Mouse (Mus musculus) small intestine, adult 2 months (tissue): ENCODE data around the gene 4930516K23Rik. TPM values are rescaled to one million over a fixed set of nuclear protein-coding genes. Genes with fewer than 3 reads are reported as not detected.

Experiments
- H3K27ac ChIP-seq: fragments of 200-500 bp; 2 replicates; pipeline ENCODE4 v1.5.1; 2012; ENCODE audit warnings: low read depth, low read length, control low read depth, inconsistent platforms; ENCODE audit not compliant: insufficient read depth
- H3K27me3 ChIP-seq: fragments of 200-500 bp; 2 replicates; pipeline ENCODE4 v1.6.1; 2012; ENCODE audit warnings: mild to moderate bottlenecking, moderate library complexity, low read length, inconsistent platforms; ENCODE audit not compliant: control insufficient read depth, insufficient read depth
- H3K36me3 ChIP-seq: fragments of 200-500 bp; 2 replicates; pipeline ENCODE4 v1.6.1; 2012; ENCODE audit warnings: mild to moderate bottlenecking, low read length, control low read depth, inconsistent platforms; ENCODE audit not compliant: control insufficient read depth, insufficient read depth
- H3K4me1 ChIP-seq: fragments of 200-500 bp; 2 replicates; pipeline ENCODE4 v1.6.1; 2012; ENCODE audit warnings: low read length, inconsistent platforms, mixed read lengths; ENCODE audit not compliant: control insufficient read depth, insufficient read depth, insufficient read length
- H3K4me3 ChIP-seq: fragments of 200-500 bp; 2 replicates; pipeline ENCODE4 v1.5.1; 2012; ENCODE audit warnings: low read depth, mild to moderate bottlenecking, control low read depth, inconsistent platforms, low read length, moderate library complexity
- CTCF ChIP-seq: fragments of 200-500 bp; IDR thresholded peaks from 2 replicates; pipeline ENCODE4 v1.5.1; 2012; ENCODE audit warnings: low read depth, mild to moderate bottlenecking, control low read depth, inconsistent platforms, low read length, moderate library complexity, mixed read lengths; ENCODE audit not compliant: insufficient replicate concordance, insufficient read length; ENCODE audit errors: extremely low read depth
- POLR2A ChIP-seq: fragments of 200-500 bp; IDR thresholded peaks from 2 replicates; pipeline ENCODE4 v1.6.1; 2012; ENCODE audit warnings: low read depth, mild to moderate bottlenecking, control low read depth, inconsistent platforms, low read length, moderate library complexity
- WGBS: fragments of 180-500 bp; shearing (Covaris S2); methylation state at CpG from one replicate; pipeline ENCODE4 v1.1.7; 2018; 5-methylcytosine and 5-hydroxymethylcytosine counted together
- polyA plus RNA-seq: library from polyadenylated mRNA; depleted of rRNA; stranded (reverse); fragments of >200 nt; gene quantifications from 2 replicates; pipeline ENCODE4 v1.2.3, GENCODE M21; 2012; rRNA removed

4930516K23Rik gene
- polyA plus RNA-seq, 1 experiment: not detected

DNA sequence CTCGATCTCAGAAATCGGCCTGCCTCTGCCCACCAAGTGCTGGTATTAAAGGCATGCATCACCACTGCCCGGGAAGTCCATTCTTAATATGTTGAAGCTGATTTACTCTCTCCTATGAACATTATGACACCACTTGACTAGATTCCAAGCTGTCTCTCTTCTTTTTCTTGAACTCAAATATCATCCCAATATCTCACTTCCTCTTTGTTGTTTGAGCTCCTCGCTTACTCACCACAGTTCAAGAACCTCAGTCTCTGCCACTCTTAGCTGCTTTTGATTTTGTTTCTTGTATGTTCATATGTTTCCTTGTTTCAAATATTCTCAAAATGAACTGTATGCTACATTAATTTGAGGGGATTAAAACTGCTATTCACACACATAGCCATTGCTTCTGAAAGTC, 10.5 kb downstream of the 4930516K23Rik start:
- 82% methylated on average over 4 of the region's 4 CpGs for whole genome bisulfite sequencing
- no peak overlapping the region for H3K4me3 ChIP-seq
- no peaks in the 10 kb centered on the region for H3K4me1 ChIP-seq
- H3K27me3 ChIP-seq: no peaks in the 10 kb centered on the region
- TF ChIP-seq POLR2A (no peak), CTCF (no peak)
- H3K36me3 ChIP-seq: no peaks in the 10 kb centered on the region
- H3K27ac ChIP-seq: no peak overlapping the region

DNA sequence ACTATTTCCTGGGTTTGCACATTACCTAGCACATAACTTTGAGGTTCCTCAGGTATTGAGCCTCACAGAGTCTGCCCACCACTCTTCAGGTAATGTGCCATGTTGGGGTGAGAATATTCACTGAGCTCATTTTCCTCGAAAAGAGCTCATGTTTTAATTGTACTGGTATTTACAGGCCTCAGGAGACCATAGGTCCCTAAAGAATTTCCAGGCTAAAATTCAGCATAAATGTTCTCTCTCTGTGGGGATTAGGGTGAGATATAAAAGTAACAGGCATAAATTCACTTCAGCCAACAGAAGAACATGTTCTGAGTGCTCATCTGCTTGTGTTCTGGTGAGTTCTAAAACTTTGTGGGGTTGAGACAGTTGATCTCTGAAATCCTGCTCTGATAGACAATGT, 26.1 kb downstream of the 4930516K23Rik start, which contains the start of gene Olfr641:
Gene Olfr641 (plus strand): TSS at position 301 of the 400 bp plus-strand sequence.
- TF ChIP-seq POLR2A (no peak), CTCF (no peak)
- Histone ChIP-seq H3K27me3 (no peaks in the 10 kb centered on the region), H3K4me1 (no peaks in the 10 kb centered on the region), H3K4me3 (no peak within 1 kb of the TSS), H3K27ac (no peak within 1 kb of the TSS), H3K36me3 (no peaks in the 10 kb centered on the region)
- WGBS: 60% methylated on average over 1 of the region's 1 CpGs

DNA sequence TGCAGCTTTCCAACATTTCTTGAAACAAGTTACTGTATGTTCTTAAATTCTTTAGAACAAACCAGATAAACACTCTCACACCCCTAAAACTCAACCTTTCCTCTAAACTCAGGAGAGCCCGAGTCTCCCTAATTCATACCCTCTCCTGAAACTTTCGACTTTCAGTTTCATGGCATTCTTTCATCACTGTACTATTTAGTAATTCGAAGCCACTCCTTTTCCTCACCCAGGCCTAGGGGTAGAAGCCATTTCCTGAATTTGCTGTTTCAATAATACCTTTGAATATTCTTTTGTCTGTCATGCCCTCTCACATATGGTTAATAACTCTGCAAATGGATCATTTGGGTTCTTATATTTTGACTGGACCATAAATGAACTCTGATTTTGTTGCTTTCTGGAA, 34.3 kb downstream of the 4930516K23Rik start:
- WGBS: 76% methylated on average over 3 of the region's 3 CpGs

DNA sequence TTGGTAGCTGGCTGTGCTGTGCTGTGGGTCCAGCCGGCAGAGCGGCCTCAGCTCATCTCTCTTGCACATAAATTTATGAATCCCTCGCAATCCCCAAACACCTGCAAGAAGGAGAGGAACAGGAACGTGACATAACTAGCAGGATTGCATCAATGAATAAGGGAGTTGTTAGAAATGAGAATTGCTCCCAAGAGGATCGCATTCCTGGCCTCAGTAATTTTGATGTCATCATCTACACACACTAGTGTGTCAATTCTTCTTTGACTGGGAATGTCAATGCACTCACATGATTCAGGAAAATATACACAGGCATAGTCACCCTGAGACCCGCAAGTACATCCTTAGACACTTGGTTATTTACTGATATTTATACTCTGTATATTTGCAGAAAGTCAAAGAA, 35.8 kb downstream of the 4930516K23Rik start, which contains the start of gene Olfr640:
Gene Olfr640 (minus strand): TSS at position 101 of the 400 bp plus-strand sequence.
- 78% methylated on average over 6 of the region's 6 CpGs for WGBS
- Histone ChIP-seq H3K36me3 (no peaks in the 10 kb centered on the region), H3K4me1 (no peaks in the 10 kb centered on the region), H3K27me3 (no peaks in the 10 kb centered on the region), H3K4me3 (no peak within 1 kb of the TSS), H3K27ac (no peak within 1 kb of the TSS)
- TF ChIP-seq CTCF (no peak), POLR2A (no peak)

More for the DNA sequence above, 34.3 kb downstream of the 4930516K23Rik start:
- no peak overlapping the region for H3K4me3 ChIP-seq
- no peaks in the 10 kb centered on the region for H3K36me3 ChIP-seq
- no peak overlapping the region for H3K27ac ChIP-seq
- TF ChIP-seq POLR2A (no peak), CTCF (no peak)
- no peaks in the 10 kb centered on the region for H3K27me3 ChIP-seq
- H3K4me1 ChIP-seq: no peaks in the 10 kb centered on the region

DNA sequence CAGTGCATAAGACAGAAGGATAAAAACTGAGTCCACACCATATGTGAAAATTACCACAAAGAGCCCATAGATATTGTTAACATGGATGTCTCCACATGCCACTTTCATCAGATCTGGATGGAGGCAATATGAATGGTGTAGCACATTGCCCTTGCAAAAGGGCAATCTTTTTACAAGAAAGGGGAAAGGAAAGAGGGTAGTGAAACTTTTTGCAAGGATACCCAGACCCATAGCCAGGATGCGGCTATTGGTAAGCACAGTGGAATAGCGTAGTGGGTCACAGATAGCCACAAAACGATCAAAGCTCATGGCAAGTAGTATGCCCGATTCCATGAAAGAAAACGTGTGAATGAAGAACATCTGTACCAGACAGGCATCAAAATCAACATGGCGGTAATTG, 39.6 kb downstream of the 4930516K23Rik start:
- Histone ChIP-seq H3K27me3 (no peaks in the 10 kb centered on the region), H3K4me3 (no peak overlapping the region), H3K27ac (no peak overlapping the region), H3K4me1 (no peaks in the 10 kb centered on the region), H3K36me3 (no peaks in the 10 kb centered on the region)
- TF ChIP-seq POLR2A (no peak), CTCF (no peak)
- 90% methylated on average over 6 of the region's 6 CpGs for WGBS

DNA sequence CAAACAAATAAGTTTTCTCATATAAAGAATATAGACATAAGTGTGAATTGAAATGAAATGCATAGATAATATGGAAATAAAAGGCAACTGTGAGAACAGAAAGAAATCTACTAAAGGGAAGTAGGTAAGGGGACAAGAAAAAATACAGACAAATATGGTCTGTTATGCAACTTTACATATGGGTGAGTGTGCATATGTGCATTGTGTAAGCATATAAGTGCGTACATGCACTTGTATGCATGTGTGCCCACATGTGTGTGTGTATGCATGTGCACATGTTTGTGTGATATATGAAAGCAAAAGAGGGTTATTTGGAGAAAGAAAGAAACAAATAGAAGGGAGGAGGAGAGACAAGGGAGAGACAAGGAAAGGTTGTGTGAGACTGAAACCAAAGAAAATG, 42.3 kb downstream of the 4930516K23Rik start:
- no peak overlapping the region for H3K4me3 ChIP-seq
- no peaks in the 10 kb centered on the region for H3K4me1 ChIP-seq
- no peak for TF ChIP-seq POLR2A
- no peak for TF ChIP-seq CTCF
- H3K27me3 ChIP-seq: no peaks in the 10 kb centered on the region
- 88% methylated on average over 1 of the region's 1 CpGs for WGBS
- H3K27ac ChIP-seq: no peak overlapping the region
- H3K36me3 ChIP-seq: no peaks in the 10 kb centered on the region

DNA sequence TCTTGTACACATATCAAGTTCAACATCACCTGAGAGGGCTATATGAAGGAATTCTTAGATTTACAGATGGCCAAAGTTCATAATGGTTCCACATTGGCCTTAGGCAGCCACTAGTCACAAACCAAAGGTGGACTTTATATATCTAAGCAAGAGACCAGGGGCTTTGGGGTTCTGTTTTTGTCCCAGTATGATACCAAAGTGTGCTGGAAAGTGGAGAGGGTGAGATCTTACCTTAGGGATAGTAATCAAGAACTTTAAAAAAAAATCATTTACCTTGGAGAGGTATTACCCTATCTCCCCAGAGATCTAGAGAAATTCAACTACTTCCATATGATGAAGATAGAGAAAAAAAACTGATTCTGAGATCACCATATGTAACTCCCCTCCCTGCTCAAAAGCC, 44.0 kb downstream of the 4930516K23Rik start, which contains the start of gene Olfr639:
Gene Olfr639 (minus strand): TSS at position 101 of the 400 bp plus-strand sequence.
- Histone ChIP-seq H3K36me3 (no peaks in the 10 kb centered on the region), H3K27ac (no peak within 1 kb of the TSS)

More for the DNA sequence above, 44.0 kb downstream of the 4930516K23Rik start, which contains the start of gene Olfr639:
- Histone ChIP-seq H3K4me3 (no peak within 1 kb of the TSS), H3K4me1 (no peaks in the 10 kb centered on the region), H3K27me3 (no peaks in the 10 kb centered on the region)
- TF ChIP-seq POLR2A (no peak), CTCF (no peak)

Other genes with a start within 250 kb of the 4930516K23Rik start
- 7.2 and 8.9 TPM in 2 replicates for gene Hbb-bt, start 247.4 kb downstream of the 4930516K23Rik start, polyA plus RNA-seq
- gene Hbb-bs, start 233.3 kb downstream of the 4930516K23Rik start, polyA plus RNA-seq: 59.9 and 74.9 TPM in 2 replicates
- not detected in 2 replicates for gene Hbb-bh2, start 220.9 kb downstream of the 4930516K23Rik start, polyA plus RNA-seq
- not detected in 2 replicates for gene Hbb-bh1, start 218.3 kb downstream of the 4930516K23Rik start, polyA plus RNA-seq
- gene Hbb-y, start 208.2 kb downstream of the 4930516K23Rik start, polyA plus RNA-seq: not detected in 2 replicates
- not detected in 2 replicates for gene Olfr66, start 175.2 kb downstream of the 4930516K23Rik start, polyA plus RNA-seq
- not detected in 2 replicates for gene Olfr64, start 167.0 kb downstream of the 4930516K23Rik start, polyA plus RNA-seq
- not detected in 2 replicates for gene Olfr65, start 158.0 kb downstream of the 4930516K23Rik start, polyA plus RNA-seq
- not detected in 2 replicates for gene Olfr631, start 132.6 kb downstream of the 4930516K23Rik start, polyA plus RNA-seq
- not detected in 2 replicates for gene Olfr632, start 127.1 kb downstream of the 4930516K23Rik start, polyA plus RNA-seq
- not detected in 2 replicates for gene Olfr633, start 117.0 kb downstream of the 4930516K23Rik start, polyA plus RNA-seq
- gene Olfr635, start 90.3 kb downstream of the 4930516K23Rik start, polyA plus RNA-seq: not detected in 2 replicates
- not detected in 2 replicates for gene Olfr638, start 62.7 kb downstream of the 4930516K23Rik start, polyA plus RNA-seq
- not detected in 2 replicates for gene Olfr639, start 44.1 kb downstream of the 4930516K23Rik start, polyA plus RNA-seq
- not detected in 2 replicates for gene Olfr640, start 35.9 kb downstream of the 4930516K23Rik start, polyA plus RNA-seq
- not detected in 2 replicates for gene Olfr641, start 26.0 kb downstream of the 4930516K23Rik start, polyA plus RNA-seq
- not detected in 2 replicates for gene Olfr642, start 8.8 kb downstream of the 4930516K23Rik start, polyA plus RNA-seq
- gene Olfr644, start 10.4 kb upstream of the 4930516K23Rik start, polyA plus RNA-seq: not detected in 2 replicates
- gene Olfr645, start 24.0 kb upstream of the 4930516K23Rik start, polyA plus RNA-seq: not detected in 2 replicates
- gene Olfr646, start 43.4 kb upstream of the 4930516K23Rik start, polyA plus RNA-seq: not detected in 2 replicates
- gene Ubqln5, start 68.4 kb upstream of the 4930516K23Rik start, polyA plus RNA-seq: not detected in 2 replicates
- gene Olfr643, start 76.0 kb upstream of the 4930516K23Rik start, polyA plus RNA-seq: not detected in 2 replicates
- gene Ubqln3, start 81.8 kb upstream of the 4930516K23Rik start, polyA plus RNA-seq: not detected in 2 replicates
- gene Ubqlnl, start 89.1 kb upstream of the 4930516K23Rik start, polyA plus RNA-seq: not detected in 2 replicates
- gene Olfm5, start 103.4 kb upstream of the 4930516K23Rik start, polyA plus RNA-seq: not detected in 2 replicates
- not detected in 2 replicates for gene Olfr648, start 121.9 kb upstream of the 4930516K23Rik start, polyA plus RNA-seq
- gene Olfr649, start 134.5 kb upstream of the 4930516K23Rik start, polyA plus RNA-seq: not detected in 2 replicates
- gene Trim6, start 157.3 kb upstream of the 4930516K23Rik start, polyA plus RNA-seq: 0.44 and 0.61 TPM in 2 replicates
- gene Trim34a, start 183.0 kb upstream of the 4930516K23Rik start, polyA plus RNA-seq: 2.1 and 5.8 TPM in 2 replicates
- gene Trim5, start 226.6 kb upstream of the 4930516K23Rik start, polyA plus RNA-seq: 0.67 and 0.70 TPM in 2 replicates